Mouse (Mus musculus): ENCODE measurements at regions not wholly inside any gene's neighbourhood (a gene's known extent, or its start where the extent isn't known, plus 50 kb on each side); places are given as distances from the start of the nearest gene placed in this dataset.

DNA sequence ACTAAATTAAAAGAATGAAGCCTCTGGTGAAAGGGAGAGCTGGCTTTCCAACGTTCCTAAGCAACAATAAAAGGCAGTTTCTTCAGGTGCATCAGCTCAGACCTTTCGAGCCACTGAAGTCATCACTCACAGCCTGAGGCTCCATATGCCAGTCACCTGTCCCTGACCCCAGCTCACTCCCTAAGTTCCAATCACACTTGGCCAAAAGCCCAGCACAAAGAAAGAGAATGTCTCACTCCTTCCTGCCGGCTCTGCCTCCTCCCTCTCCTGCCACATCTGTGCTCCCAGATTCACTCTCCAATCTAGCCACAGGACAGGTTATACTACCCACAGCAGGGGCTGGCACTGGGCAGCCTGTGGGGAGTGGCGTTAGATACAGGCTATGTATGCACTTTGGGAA lies 150.7 kb downstream of the Psat1 start:
- no peak for DNase-seq

GRCm38 (mm10) chr19:15791942-15792341 lies 155.2 kb downstream of the Psat1 start:
- no peak for DNase-seq

GRCm38 (mm10) chr19:15791264-15791913 lies 155.7 kb downstream of the Psat1 start:
- no peak for DNase-seq

DNA sequence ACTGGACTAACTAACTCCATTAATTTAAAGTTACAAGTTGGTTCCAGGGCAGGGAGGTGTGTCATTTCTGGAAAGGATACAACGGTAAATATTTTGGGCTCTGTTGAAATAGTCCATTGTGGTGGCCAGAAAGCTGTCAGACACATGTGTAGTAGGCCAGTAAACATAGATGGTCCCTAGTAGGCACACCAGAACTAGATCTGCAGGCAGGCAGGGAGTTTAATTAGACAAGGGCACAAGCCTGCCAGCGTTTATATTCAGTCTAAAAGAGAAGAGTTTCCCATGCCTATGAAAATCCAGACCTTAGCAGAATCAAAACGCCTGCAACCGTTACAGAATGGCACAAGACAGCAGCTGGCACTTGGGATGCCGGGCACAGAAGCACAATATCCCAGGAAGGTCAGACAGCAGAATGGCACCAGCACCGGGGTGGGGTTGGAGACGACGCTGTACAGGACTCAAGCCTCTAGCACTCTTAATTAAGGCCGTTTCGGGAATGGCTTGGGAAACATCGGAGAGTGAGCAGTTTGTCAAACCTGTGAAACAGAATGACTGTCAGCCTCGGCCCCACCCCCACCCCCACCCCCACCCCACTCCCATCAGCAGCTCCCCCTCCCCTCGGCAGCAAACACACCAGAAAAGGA lies 156.4 kb downstream of the Psat1 start:
- DNase-seq: no peak

DNA sequence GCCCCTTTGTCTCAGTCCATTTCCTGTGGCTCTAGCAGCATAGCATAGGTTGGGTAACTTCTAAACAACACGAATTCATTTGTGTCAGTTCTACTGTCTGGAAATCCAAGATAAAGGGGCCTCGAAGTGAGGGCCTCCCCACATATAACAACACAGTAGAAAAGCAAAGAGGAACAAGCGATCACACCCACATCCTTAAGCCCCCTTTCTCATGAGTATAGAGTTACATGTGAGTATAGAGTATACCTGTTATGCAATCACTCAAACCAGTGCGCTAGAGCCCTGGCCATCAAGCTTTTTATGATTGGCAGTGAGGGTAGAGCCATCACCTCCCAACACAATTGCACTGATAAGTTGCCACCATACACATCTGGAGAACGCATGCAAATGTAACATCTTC lies 157.4 kb downstream of the Psat1 start:
- no peak for DNase-seq

DNA sequence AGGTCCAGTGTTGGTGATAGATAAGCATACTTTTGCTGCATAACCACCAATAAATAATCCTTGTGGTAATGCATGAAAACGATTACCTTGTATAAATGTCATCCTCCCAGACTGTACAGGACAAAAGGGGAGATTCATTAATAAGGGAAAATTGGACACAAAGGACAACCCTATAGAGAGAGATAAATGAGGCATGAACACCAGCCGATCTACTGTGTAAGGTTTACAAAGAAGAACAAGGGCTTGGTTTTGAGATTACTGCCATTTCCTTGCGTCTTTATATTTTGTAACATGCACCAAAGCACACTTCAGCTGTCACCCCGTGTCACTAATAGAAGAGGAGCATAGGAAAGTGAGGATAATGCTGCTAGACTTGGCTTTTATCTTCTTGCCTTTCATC lies 162.5 kb downstream of the Psat1 start:
- DNase-seq: no peak

- no peak for DNase-seq
These were observed 177.5 kb downstream of the Psat1 start for GRCm38 (mm10) chr19:15769651-15770050.

- DNase-seq: no peak
These were observed 186.1 kb downstream of the Psat1 start for GRCm38 (mm10) chr19:15761086-15761485.

DNA sequence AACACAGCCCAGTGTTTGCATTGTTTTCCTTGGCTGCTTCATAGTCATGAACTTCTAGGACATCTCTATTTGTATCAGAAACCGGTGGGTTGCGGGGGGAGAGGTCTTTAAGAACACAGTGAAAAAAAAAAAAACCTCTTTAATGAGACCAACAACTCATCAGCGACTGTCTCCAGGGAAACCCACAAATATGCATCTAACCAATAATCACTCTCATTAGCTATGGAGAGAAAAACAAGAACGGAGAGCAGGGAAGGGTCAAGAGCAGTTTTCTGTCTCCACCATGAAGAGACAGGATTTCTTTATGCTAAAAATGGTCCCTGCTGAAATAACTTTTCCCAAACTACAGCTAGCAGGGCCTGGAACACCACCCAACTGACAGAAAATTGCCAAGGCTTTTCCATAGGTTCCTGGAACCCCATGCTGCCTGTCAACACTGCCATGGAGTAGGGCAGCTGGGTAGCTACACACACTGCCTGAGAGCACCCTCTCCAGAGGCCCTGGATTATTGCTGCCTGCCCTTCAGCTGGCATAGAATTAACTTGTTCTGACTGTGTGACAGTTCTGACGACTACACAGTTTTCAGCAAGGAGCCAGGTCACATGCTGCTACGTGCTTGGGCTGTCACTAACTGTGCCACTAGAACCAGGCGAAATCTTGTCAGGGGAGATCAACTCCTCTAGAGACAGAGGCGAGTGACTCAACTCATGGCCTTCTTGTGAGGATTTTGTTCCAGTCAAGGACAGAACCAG lies 201.9 kb downstream of the Psat1 start:
- no peak for DNase-seq

DNA sequence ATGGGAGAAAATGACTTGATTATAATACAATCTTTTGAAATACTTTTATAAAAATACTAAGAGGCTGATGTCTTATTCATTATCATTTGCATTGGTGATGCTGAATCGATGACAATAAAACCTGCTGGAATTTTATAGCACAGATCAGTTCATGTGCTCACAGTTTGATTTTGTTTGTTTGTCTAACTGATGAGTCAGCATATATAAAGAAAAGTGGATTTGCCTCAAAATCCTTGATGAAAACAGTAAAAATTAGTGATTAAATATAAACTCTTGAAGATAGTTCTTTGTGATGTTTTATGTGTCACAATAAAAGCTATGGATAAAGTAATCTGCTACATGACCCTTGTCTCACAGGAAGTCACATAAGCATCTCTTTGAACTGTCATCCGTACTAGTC lies 210.9 kb downstream of the Psat1 start:
- no peak for DNase-seq

DNA sequence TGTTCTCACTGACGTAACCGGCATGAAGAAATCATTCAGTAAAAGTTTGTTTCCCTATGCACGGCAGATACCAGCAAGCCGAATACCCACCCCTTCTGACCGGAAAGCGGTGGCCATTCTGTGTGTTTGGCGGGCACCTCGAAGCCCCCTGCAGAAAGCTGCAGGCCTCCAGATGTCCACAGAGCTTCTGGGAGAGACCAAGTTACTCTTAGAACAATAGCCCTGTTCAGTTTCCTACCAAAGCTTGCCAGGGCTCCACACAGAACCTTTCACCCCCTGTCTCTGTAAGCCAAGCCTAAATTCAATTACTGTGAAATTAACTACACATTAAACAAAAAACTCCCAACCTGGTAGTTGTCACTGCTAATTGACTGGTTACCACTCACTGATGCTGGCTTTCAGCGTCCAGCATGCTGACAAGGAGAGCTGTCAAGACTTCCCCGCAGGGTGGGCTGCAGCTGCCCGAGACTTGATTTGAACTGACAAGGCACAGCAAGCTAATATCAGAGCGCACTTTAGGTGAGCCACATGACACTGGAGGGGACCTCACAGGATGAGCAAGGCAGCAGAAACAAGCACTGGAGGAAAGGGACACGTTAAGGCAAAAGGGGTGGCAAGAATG lies 220.2 kb downstream of the Psat1 start:
- DNase-seq: no peak

DNA sequence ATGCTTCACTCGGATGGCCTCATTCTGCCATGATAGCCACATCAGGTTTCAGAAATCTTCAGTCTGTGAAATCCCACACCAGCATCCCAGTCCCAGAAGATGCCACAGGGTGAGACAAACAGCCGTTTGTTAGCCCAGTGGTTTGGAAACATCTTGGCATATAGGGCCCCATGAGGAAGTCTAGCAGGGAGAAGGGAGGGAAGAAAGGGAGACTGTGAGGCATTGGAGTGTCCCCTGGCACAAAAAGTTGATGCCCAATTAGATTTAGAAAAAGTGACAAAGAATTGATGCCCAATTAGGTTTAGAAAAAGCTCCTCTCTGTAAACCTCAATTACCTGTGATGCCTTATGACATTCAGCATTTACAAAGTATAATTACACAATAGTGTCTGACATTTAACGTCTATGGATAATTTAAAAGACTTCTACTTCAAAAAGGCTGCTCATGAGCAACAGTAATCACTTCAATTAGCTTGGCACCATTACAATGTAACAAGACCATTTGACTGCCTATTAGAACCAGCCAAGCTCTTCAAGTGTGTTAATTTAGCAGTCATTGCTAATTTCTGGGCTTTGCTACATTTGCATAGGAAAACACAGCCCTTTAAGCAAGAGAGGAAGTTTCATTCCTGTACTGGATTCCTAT lies 254.6 kb downstream of the Psat1 start:
- DNase-seq: no peak

- DNase-seq: no peak
These were observed 277.1 kb downstream of the Psat1 start for GRCm38 (mm10) chr19:15669996-15670395.

DNA sequence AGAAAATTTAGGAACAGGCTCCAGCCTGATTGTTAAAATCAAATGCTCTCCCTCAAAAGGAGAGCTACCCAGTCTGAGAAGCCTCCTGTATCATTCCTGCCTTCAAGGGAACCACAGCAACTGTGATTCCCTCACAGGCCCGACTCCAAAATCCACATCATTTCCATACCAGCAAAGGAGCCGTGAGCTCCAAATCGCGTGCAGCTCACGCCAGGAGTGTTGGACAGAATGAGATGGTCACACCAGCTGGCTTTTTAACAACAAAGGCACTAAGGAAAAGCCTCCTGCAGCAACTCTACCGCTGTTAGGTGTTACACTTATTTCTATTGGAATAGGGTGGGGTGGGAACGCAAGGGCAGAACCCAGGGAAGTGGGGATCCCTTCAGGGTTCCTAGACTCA lies 277.6 kb downstream of the Psat1 start:
- DNase-seq: no peak

DNA sequence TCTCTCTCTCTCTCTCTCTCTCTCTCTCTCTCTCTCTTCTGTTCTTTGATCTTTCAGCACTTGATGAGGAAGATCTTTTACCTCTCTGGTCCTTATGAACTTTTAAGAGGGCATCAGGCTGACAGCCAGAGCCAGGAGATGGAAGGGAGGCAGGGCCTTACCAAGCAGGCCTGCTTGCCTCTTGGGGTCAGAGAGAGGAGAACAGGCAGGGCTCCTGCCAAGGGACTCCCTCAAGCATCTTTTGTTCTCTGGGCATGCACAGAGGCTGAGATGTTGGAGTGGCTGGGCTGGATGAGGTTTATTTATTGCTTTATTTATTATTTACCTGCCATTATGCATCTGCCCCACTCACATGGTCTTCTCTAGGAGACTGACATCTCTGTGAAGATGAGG lies 278.5 kb downstream of the Psat1 start:
- DNase-seq: no peak

- no peak for DNase-seq
These were observed 279.1 kb downstream of the Psat1 start for GRCm38 (mm10) chr19:15667889-15668623.

DNA sequence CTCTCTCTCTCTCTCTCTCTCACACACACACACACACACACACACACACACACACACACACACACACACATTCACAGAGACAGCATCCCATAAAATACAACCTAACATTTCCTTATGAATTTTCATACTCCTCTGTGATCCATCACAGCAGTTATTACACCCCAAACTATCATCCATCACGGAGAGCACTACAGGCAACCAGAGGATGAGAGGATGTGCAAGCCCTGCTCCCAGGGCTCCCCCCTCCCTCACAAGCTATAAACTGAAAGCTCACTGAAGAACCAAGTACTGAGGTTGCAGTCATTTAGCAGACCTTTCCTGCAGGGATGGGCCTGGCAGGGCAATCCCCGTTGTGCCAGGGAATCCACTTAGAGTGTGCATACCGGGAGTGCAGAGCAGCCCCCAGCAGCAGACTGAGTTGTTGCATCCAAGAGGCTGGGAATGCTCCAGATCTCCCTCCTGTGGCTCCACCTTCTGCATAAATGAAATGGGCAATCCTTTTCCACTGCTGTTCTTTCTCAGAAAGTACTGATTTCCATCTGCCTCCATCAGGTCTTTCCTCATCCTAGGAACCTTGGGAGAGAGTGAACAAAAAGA lies 283.4 kb downstream of the Psat1 start:
- no peak for DNase-seq

- no peak for DNase-seq
These were observed 288.5 kb downstream of the Psat1 start for GRCm38 (mm10) chr19:15658611-15659010.

DNA sequence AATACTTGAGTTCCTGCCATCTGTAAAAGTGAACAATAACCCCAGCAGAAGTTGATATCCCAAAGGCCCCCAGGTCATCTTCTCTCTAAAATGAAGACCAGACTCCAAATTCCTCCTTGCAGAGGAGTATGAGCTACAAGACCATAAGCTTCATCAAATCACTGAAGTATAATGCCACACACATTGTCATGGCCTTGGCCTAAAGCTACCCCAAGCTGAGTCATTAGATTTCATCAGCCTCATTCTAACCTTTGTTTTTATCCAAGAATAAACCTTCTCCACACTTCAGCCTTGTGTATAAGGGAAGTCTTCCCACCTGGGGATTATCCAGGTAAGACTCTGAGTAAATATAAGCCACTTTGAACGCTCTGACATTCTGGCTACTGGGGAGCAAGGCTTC lies 289.3 kb downstream of the Psat1 start:
- DNase-seq: no peak

DNA sequence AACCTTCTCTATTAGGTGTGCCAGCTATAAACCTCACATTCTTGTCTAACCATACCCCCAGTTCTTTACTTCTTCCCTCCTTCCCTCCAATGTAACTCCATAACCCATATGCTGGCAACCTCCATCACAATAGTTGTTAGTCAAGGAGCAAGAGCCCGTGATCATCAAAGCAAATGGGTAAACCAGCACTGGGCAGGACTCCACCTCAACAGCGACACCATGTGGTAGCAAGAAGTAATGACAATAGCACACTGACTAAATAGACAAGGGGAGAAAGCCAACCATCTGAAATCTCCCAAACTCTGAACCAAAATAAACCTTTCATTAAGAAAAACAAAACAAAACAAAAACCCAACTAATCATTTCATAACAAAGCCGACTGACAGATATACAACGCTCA lies 297.8 kb downstream of the Psat1 start:
- no peak for DNase-seq

- DNase-seq: no peak
These were observed 299.8 kb downstream of the Psat1 start for GRCm38 (mm10) chr19:15647313-15647712.

DNA sequence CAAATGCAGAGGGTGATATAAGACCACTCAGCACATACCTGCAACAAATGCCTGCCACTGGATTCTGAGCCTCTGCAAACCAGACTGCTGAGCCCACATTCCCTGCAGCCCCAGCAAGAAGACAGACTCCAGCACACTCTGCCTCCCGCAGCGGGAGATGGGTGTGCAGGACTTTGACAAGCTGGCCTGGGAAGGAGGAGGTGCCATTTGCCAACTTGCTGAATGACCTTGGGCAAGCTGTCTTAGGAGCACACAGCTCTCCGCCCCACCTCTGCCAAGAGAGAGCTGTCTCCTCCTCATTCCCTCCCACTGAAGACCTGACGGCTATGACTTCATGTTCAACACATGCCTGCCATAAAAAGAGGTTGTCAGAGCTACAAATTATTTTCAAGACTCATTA lies 302.4 kb downstream of the Psat1 start:
- DNase-seq: no peak

Measured in thymus, postnatal 25 days (tissue).